Mouse (Mus musculus) induced T-regulatory cell, adult 2 months (primary cell): ENCODE results near the gene Hlf.

Source experiments
- DNase-seq: peaks from one replicate; pipeline ENCODE4 v3.0.0-alpha.2; 2012; ENCODE audit warnings: low read depth

Hlf gene

GRCm38 (mm10) chr11:90340836-90341235 is 49.9 kb downstream of the Hlf start:
- no peak for DNase-seq

- DNase-seq, result no peak
Measured at GRCm38 (mm10) chr11:90334816-90335215, 55.9 kb downstream of the Hlf start.

GRCm38 (mm10) chr11:90332737-90333136 is 58.0 kb downstream of the Hlf start:
- no peak for DNase-seq

GRCm38 (mm10) chr11:90330202-90330694 is 60.4 kb downstream of the Hlf start:
- no peak for DNase-seq

GRCm38 (mm10) chr11:90326836-90327235 is 63.9 kb downstream of the Hlf start:
- no peak for DNase-seq

- DNase-seq, result no peak
Measured at GRCm38 (mm10) chr11:90326146-90326545, 64.5 kb downstream of the Hlf start.

GRCm38 (mm10) chr11:90324597-90324996 is 66.1 kb downstream of the Hlf start:
- no peak for DNase-seq

- no peak for DNase-seq
Measured at GRCm38 (mm10) chr11:90320922-90321321, 69.8 kb downstream of the Hlf start.

GRCm38 (mm10) chr11:90317482-90317881 is 73.2 kb downstream of the Hlf start:
- peak; percentile 62 for DNase-seq

GRCm38 (mm10) chr11:90314606-90315005 is 76.1 kb downstream of the Hlf start:
- DNase-seq, result no peak

- peak; percentile 51 for DNase-seq
Measured at GRCm38 (mm10) chr11:90306993-90307392, 83.7 kb downstream of the Hlf start.

GRCm38 (mm10) chr11:90306067-90306466 is 84.6 kb downstream of the Hlf start:
- DNase-seq, result no peak

GRCm38 (mm10) chr11:90294622-90295021 is 96.1 kb downstream of the Hlf start:
- DNase-seq, result no peak

- DNase-seq, result no peak
Measured at GRCm38 (mm10) chr11:90292766-90293165, 97.9 kb downstream of the Hlf start.

GRCm38 (mm10) chr11:90291156-90291555 is 99.5 kb downstream of the Hlf start:
- no peak for DNase-seq

- DNase-seq, result no peak
Measured at GRCm38 (mm10) chr11:90286550-90287154, 104.0 kb downstream of the Hlf start.
